Mouse (Mus musculus): ENCODE measurements around the gene Myt1l.

Gene Myt1l

GRCm38 (mm10) chr12:29921481-29921880, 393.3 kb downstream of the Myt1l start:
- no peak for DNase-seq

- DNase-seq = peak; percentile 25
These were observed 398.7 kb downstream of the Myt1l start for GRCm38 (mm10) chr12:29926896-29927295.

- DNase-seq = no peak
These were observed 402.4 kb downstream of the Myt1l start for GRCm38 (mm10) chr12:29930591-29930990.

GRCm38 (mm10) chr12:29932951-29933350, 404.8 kb downstream of the Myt1l start:
- no peak for DNase-seq

- no peak for DNase-seq
These were observed 405.3 kb downstream of the Myt1l start for GRCm38 (mm10) chr12:29933501-29933900.

- DNase-seq = no peak
These were observed 406.0 kb downstream of the Myt1l start for GRCm38 (mm10) chr12:29934120-29934581.

GRCm38 (mm10) chr12:29937308-29937707, 409.1 kb downstream of the Myt1l start, which contains the start of gene Pxdn:
Pxdn (plus strand) TSS chr12:29937608.
- no peak for DNase-seq

- DNase-seq = peak; percentile 18
These were observed 409.7 kb downstream of the Myt1l start for GRCm38 (mm10) chr12:29937851-29938375.

GRCm38 (mm10) chr12:29938376-29939041, 410.3 kb downstream of the Myt1l start:
- peak; percentile 30 for DNase-seq

GRCm38 (mm10) chr12:29939261-29939671, 411.1 kb downstream of the Myt1l start:
- no peak for DNase-seq

GRCm38 (mm10) chr12:29942435-29942834, 414.3 kb downstream of the Myt1l start:
- DNase-seq = no peak

- no peak for DNase-seq
These were observed 416.5 kb downstream of the Myt1l start for GRCm38 (mm10) chr12:29944650-29945049.

GRCm38 (mm10) chr12:29945182-29945743, 417.1 kb downstream of the Myt1l start:
- DNase-seq = no peak

GRCm38 (mm10) chr12:29951043-29951442, 422.9 kb downstream of the Myt1l start:
- DNase-seq = peak; percentile 24

GRCm38 (mm10) chr12:29951485-29951884, 423.3 kb downstream of the Myt1l start:
- no peak for DNase-seq

GRCm38 (mm10) chr12:29952102-29952501, 423.9 kb downstream of the Myt1l start:
- peak; percentile 81 for DNase-seq

- DNase-seq = no peak
These were observed 425.8 kb downstream of the Myt1l start for GRCm38 (mm10) chr12:29953999-29954398.

- DNase-seq = no peak
These were observed 426.3 kb downstream of the Myt1l start for GRCm38 (mm10) chr12:29954464-29954863.

GRCm38 (mm10) chr12:29956969-29957368, 428.8 kb downstream of the Myt1l start:
- peak; percentile 70 for DNase-seq

GRCm38 (mm10) chr12:29958637-29959036, 430.5 kb downstream of the Myt1l start:
- peak; percentile 65 for DNase-seq

GRCm38 (mm10) chr12:29961041-29961440, 432.9 kb downstream of the Myt1l start:
- DNase-seq = no peak

GRCm38 (mm10) chr12:29965016-29965415, 436.8 kb downstream of the Myt1l start:
- no peak for DNase-seq

GRCm38 (mm10) chr12:29971795-29972464, 443.7 kb downstream of the Myt1l start:
- no peak for DNase-seq

- no peak for DNase-seq
These were observed 444.3 kb downstream of the Myt1l start for GRCm38 (mm10) chr12:29972533-29972932.

Measured in kidney, adult 11 months (tissue).